Mouse (Mus musculus) embryonic fibroblast, embryonic 13.5 days (primary cell): Measurements from ENCODE around the gene Klf15.

ENCODE experiments used
- CTCF ChIP-seq: IDR thresholded peaks from 2 replicates; pipeline ENCODE4 v1.5.1; 2011; ENCODE audit warnings: mild to moderate bottlenecking, control low read depth, low read length, moderate library complexity, borderline replicate concordance; ENCODE audit not compliant: insufficient read depth
- POLR2A ChIP-seq: IDR thresholded peaks from 2 replicates; pipeline ENCODE4 v1.6.1; 2011; ENCODE audit warnings: low read depth, mild to moderate bottlenecking, control low read depth, low read length, moderate library complexity

GRCm38 (mm10) chr6:90461771-90462170, 605 bp upstream of the Klf15 start:
- TF ChIP-seq CTCF (no peak), POLR2A (no peak)
